Mouse (Mus musculus): Measurements from ENCODE around the gene Ric8a. TPM values are rescaled to one million over a fixed set of nuclear protein-coding genes. Genes with fewer than 3 reads are reported as not detected.

Ric8a gene
- polyA plus RNA-seq, 1 experiment from 2014 or later, result 64.9 TPM

DNA sequence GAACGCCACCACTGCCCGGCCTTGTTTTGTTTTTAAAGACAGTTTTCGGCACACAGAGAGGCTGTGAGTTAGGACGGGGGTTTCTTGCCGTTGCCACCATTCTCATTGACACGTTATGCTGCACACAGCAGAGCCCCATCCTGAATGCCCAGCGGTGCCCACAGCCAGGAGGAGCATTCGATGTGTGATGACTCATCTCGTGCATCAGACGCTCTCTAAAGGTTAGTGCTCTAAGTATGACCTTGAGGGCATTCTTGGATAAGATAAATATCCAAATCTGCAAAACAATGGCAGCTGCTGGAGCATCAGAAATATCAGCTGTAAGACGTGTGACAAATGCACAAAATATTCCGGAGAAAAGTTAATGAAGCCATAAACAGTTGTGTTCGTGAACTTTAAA is 50.4 kb downstream of the Ric8a start:
- Histone ChIP-seq H3K27ac (ENCODE audit: low read depth) (no peak overlapping the region), H3K27me3 (replicated peaks; ENCODE audit: control insufficient read depth, insufficient read depth, low read length) (no peaks in the 10 kb centered on the region), H3K36me3 (ENCODE audit: control insufficient read depth, insufficient read depth, low read length) (no peaks in the 10 kb centered on the region), H3K4me3 (ENCODE audit: low read depth, low read length) (no peak overlapping the region), H3K9ac (ENCODE audit: low read length) (no peak overlapping the region), H3K4me1 (replicated peaks; ENCODE audit: control insufficient read depth, insufficient read depth, low read length) (no peaks in the 10 kb centered on the region), H3K4me2 (ENCODE audit: low read length) (no peak overlapping the region), H3K9me3 (ENCODE audit: control insufficient read depth, low read length) (no peaks in the 10 kb centered on the region)
- no peak for ATAC-seq (replicated peaks; ENCODE audit: low FRiP score, low TSS enrichment, low read depth)
- no peak for DNase-seq (ENCODE audit: low spot score)
- WGBS, result 77% methylated on average over 13 of the region's 13 CpGs

DNA sequence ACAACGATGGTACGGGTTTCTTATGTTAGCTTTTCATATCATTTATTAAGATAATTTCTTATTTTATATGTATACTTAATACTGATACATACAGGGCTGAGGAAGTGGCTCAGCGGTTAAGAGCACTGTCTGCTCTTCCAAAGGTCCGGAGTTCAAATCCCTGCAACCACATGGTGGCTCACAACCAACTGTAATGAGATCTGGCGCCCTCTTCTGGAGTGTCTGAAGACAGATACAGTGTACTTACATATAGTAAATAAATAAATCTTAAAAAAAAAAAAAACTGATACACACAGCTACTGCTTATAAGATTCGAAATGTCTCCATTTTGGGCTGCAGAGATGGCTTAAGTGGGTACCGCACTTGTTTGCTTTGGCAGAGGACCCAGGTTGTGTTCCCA is 50.9 kb downstream of the Ric8a start:
- no peaks in the 10 kb centered on the region for H3K9me3 ChIP-seq (ENCODE audit: control insufficient read depth, low read length)
- ATAC-seq (replicated peaks; ENCODE audit: low FRiP score, low TSS enrichment, low read depth) (no peak), DNase-seq (ENCODE audit: low spot score) (no peak)
- no peaks in the 10 kb centered on the region for H3K36me3 ChIP-seq (ENCODE audit: control insufficient read depth, insufficient read depth, low read length)
- no peak overlapping the region for H3K27ac ChIP-seq (ENCODE audit: low read depth)
- H3K4me2 ChIP-seq (ENCODE audit: low read length), result no peak overlapping the region
- H3K4me3 ChIP-seq (ENCODE audit: low read depth, low read length), result no peak overlapping the region
- 83% methylated on average over 7 of the region's 7 CpGs for WGBS
- H3K9ac ChIP-seq (ENCODE audit: low read length), result no peak overlapping the region
- H3K27me3 ChIP-seq (replicated peaks; ENCODE audit: control insufficient read depth, insufficient read depth, low read length), result no peaks in the 10 kb centered on the region
- no peaks in the 10 kb centered on the region for H3K4me1 ChIP-seq (replicated peaks; ENCODE audit: control insufficient read depth, insufficient read depth, low read length)

DNA sequence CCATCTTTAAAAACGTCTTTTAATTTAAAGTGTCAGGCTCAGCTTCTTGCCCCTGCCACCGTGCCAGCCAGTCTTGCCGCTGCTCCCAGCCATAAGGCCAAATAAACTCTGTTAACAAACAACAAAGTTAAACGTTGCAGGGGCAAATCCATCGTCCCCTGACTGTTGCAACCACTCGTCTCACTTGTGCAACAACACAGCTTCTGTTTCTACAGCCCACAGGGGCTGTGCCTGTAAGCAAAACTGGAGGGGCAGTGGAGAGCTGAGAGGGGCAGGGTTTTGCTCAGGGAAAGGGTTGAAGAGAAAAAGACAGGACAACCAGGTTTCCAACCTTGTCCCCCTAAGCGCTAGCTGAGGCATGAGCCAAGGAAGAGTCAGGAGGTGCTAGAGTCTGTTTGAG is 51.4 kb downstream of the Ric8a start:
- whole genome bisulfite sequencing, result 47% methylated on average over 7 of the region's 7 CpGs
- Histone ChIP-seq H3K4me3 (ENCODE audit: low read depth, low read length) (no peak overlapping the region; the same call in 1 of the 2 replicates), H3K9ac (ENCODE audit: low read length) (no peak overlapping the region)

DNA sequence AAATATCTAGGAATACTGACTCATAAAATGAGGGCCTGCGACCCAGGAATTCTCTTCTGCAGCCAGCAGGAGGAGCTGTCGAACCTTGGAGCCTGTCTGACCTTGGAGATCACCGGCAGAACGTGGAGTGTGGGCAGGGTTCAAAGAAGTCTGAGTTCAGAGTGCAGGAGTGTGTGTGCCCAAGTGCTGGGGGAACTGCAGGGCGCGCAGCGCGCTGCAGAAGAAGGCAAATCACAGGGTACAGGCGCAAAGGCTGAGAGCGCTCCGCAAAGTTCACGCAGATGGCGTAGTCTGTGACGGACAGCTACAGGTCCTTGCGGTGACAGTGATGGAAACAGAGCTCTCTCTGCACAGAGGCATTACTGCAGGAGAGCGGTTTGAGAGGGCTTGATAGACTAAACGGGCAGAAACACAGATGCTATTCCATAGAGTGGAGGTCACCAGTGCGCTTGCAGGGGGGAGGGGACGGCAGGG is 51.9 kb downstream of the Ric8a start:
- DNase-seq (ENCODE audit: low spot score), result peak; percentile 92
- Histone ChIP-seq H3K27ac (ENCODE audit: low read depth) (no peak overlapping the region), H3K9me3 (ENCODE audit: control insufficient read depth, low read length) (no peaks in the 10 kb centered on the region), H3K9ac (ENCODE audit: low read length) (no peak overlapping the region), H3K4me3 (ENCODE audit: low read depth, low read length) (peak overlapping the region; percentile 27), H3K27me3 (replicated peaks; ENCODE audit: control insufficient read depth, insufficient read depth, low read length) (no peaks in the 10 kb centered on the region), H3K36me3 (ENCODE audit: control insufficient read depth, insufficient read depth, low read length) (no peaks in the 10 kb centered on the region), H3K4me2 (ENCODE audit: low read length) (peak overlapping the region; percentile 58), H3K4me1 (replicated peaks; ENCODE audit: control insufficient read depth, insufficient read depth, low read length) (no peaks in the 10 kb centered on the region)
- peak; percentile 72 for ATAC-seq (replicated peaks; ENCODE audit: low FRiP score, low TSS enrichment, low read depth)
- 1% methylated on average over 19 of the region's 19 CpGs for WGBS

More for the DNA sequence above, 51.4 kb downstream of the Ric8a start:
- Histone ChIP-seq H3K36me3 (ENCODE audit: control insufficient read depth, insufficient read depth, low read length) (no peaks in the 10 kb centered on the region), H3K4me1 (replicated peaks; ENCODE audit: control insufficient read depth, insufficient read depth, low read length) (no peaks in the 10 kb centered on the region), H3K27ac (ENCODE audit: low read depth) (no peak overlapping the region), H3K4me2 (ENCODE audit: low read length) (peak overlapping the region; percentile 58), H3K9me3 (ENCODE audit: control insufficient read depth, low read length) (no peaks in the 10 kb centered on the region), H3K27me3 (replicated peaks; ENCODE audit: control insufficient read depth, insufficient read depth, low read length) (no peaks in the 10 kb centered on the region)
- DNase-seq (ENCODE audit: low spot score), result no peak
- no peak; the same call in 1 of the 2 replicates for ATAC-seq (replicated peaks; ENCODE audit: low FRiP score, low TSS enrichment, low read depth)

DNA sequence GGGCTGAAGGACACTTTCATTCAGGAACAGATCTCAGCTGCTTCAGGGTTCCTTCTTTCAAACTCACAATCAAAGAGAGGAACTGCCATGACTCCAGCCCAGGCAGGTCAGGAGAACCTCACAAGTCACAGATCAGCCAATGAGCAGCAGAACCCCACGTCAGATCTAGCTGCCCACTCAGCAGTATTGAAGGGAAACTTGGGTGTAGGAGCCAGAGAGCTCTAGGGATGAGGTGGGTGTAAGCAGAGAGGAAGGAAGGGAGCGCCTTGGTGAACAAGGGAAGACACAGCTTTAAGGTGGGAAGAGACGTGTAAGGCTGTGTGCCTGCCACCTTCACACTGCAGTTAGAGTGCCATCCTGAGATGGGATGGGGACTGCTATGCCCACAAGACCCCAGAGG is 55.5 kb downstream of the Ric8a start:
- Histone ChIP-seq H3K4me3 (ENCODE audit: low read depth, low read length) (no peak overlapping the region), H3K9me3 (ENCODE audit: control insufficient read depth, low read length) (no peaks in the 10 kb centered on the region), H3K27me3 (replicated peaks; ENCODE audit: control insufficient read depth, insufficient read depth, low read length) (no peaks in the 10 kb centered on the region), H3K4me2 (ENCODE audit: low read length) (no peak overlapping the region), H3K9ac (ENCODE audit: low read length) (no peak overlapping the region), H3K4me1 (replicated peaks; ENCODE audit: control insufficient read depth, insufficient read depth, low read length) (no peaks in the 10 kb centered on the region), H3K36me3 (ENCODE audit: control insufficient read depth, insufficient read depth, low read length) (no peaks in the 10 kb centered on the region), H3K27ac (ENCODE audit: low read depth) (peak overlapping the region; percentile 10; the same call in 1 of the 2 replicates)
- WGBS, result 58% methylated on average over 3 of the region's 3 CpGs
- DNase-seq (ENCODE audit: low spot score) (no peak), ATAC-seq (replicated peaks; ENCODE audit: low FRiP score, low TSS enrichment, low read depth) (no peak)

DNA sequence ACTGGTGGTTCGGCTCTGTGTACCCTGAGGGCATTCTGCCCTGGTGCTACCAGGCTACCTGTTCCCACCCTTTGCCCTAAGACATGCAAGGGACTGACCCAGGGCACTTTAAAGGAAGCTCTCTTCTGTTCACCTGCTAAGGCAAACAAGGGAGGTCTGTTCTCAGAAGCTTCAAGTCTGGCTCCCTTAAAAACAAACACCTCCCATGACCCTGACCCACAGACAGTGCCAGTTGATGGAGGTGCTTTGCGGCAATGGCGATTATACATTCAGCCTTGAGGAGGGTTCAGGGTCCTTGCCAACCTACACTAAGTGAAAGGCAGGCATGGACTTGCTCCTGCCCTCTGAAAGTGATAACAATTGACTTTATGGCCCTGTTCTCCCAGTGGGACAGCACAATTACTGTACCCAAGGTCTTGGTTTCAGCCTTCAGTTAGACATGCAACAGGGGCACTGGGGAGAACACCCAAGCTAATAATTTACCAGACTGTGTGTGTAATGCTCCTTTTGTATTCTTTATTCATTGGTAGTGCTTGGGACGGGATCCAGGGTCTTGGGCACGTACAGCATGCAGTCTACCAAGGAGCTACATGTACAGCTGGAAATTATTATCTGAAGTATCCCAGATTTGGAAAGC is 56.2 kb downstream of the Ric8a start:
- DNase-seq (ENCODE audit: low spot score) (peak; percentile 70), ATAC-seq (replicated peaks; ENCODE audit: low FRiP score, low TSS enrichment, low read depth) (peak; percentile 82)
- WGBS, result 61% methylated on average over 5 of the region's 5 CpGs
- peak overlapping the region; percentile 69 for H3K27ac ChIP-seq (ENCODE audit: low read depth)
- no peak overlapping the region for H3K4me2 ChIP-seq (ENCODE audit: low read length)
- no peaks in the 10 kb centered on the region for H3K9me3 ChIP-seq (ENCODE audit: control insufficient read depth, low read length)
- H3K4me1 ChIP-seq (replicated peaks; ENCODE audit: control insufficient read depth, insufficient read depth, low read length), result no peaks in the 10 kb centered on the region
- H3K9ac ChIP-seq (ENCODE audit: low read length), result no peak overlapping the region
- no peaks in the 10 kb centered on the region for H3K36me3 ChIP-seq (ENCODE audit: control insufficient read depth, insufficient read depth, low read length)
- H3K27me3 ChIP-seq (replicated peaks; ENCODE audit: control insufficient read depth, insufficient read depth, low read length), result no peaks in the 10 kb centered on the region
- no peak overlapping the region for H3K4me3 ChIP-seq (ENCODE audit: low read depth, low read length)

Other genes with a start within 250 kb of the Ric8a start
- gene Olfr61, start 228.0 kb upstream of the Ric8a start, polyA plus RNA-seq (2014; fragmentation: Nextera tagmentation; extraction: Ambion mirVana), result not detected in 2 replicates
- gene Olfr53, start 210.5 kb upstream of the Ric8a start, polyA plus RNA-seq (2014; fragmentation: Nextera tagmentation; extraction: Ambion mirVana), result not detected in 2 replicates
- not detected in 2 replicates for gene Olfr539, start 197.0 kb upstream of the Ric8a start, polyA plus RNA-seq (2014; fragmentation: Nextera tagmentation; extraction: Ambion mirVana)
- gene Olfr45, start 175.0 kb upstream of the Ric8a start, polyA plus RNA-seq (2014; fragmentation: Nextera tagmentation; extraction: Ambion mirVana), result not detected in 2 replicates
- gene Olfr541, start 159.7 kb upstream of the Ric8a start, polyA plus RNA-seq (2014; fragmentation: Nextera tagmentation; extraction: Ambion mirVana), result not detected in 2 replicates
- not detected in 2 replicates for gene Cyp2e1, start 93.2 kb upstream of the Ric8a start, polyA plus RNA-seq (2014; fragmentation: Nextera tagmentation; extraction: Ambion mirVana)
- gene Syce1, start 69.1 kb upstream of the Ric8a start, polyA plus RNA-seq (2014; fragmentation: Nextera tagmentation; extraction: Ambion mirVana), result 0.30 and 0.45 TPM in 2 replicates
- gene Zfp941, start 34.8 kb upstream of the Ric8a start, polyA plus RNA-seq (2014; fragmentation: Nextera tagmentation; extraction: Ambion mirVana), result 2.8 and 3.0 TPM in 2 replicates
- 1.3 and 3.2 TPM in 2 replicates for gene Urah, start 21.9 kb upstream of the Ric8a start, polyA plus RNA-seq (2014; fragmentation: Nextera tagmentation; extraction: Ambion mirVana)
- not detected in 2 replicates for gene Scgb1c1, start 11.4 kb upstream of the Ric8a start, polyA plus RNA-seq (2014; fragmentation: Nextera tagmentation; extraction: Ambion mirVana)
- gene Odf3, start 9.2 kb upstream of the Ric8a start, polyA plus RNA-seq (2014; fragmentation: Nextera tagmentation; extraction: Ambion mirVana), result not detected in 2 replicates
- gene Gm45785, start 626 bp upstream of the Ric8a start, polyA plus RNA-seq (2014; fragmentation: Nextera tagmentation; extraction: Ambion mirVana), result not detected in 2 replicates
- 42.3 and 43.7 TPM in 2 replicates for gene Bet1l, start 620 bp downstream of the Ric8a start, polyA plus RNA-seq (2014; fragmentation: Nextera tagmentation; extraction: Ambion mirVana)
- 151 and 154 TPM in 2 replicates for gene Psmd13, start 25.0 kb downstream of the Ric8a start, polyA plus RNA-seq (2014; fragmentation: Nextera tagmentation; extraction: Ambion mirVana)
- gene Sirt3, start 25.4 kb downstream of the Ric8a start, polyA plus RNA-seq (2014; fragmentation: Nextera tagmentation; extraction: Ambion mirVana), result 24.7 and 25.3 TPM in 2 replicates
- gene Cox8b, start 43.5 kb downstream of the Ric8a start, polyA plus RNA-seq (2014; fragmentation: Nextera tagmentation; extraction: Ambion mirVana), result 0.62 and 0.83 TPM in 2 replicates
- 12.5 and 18.4 TPM in 2 replicates for gene Nlrp6, start 63.9 kb downstream of the Ric8a start, polyA plus RNA-seq (2014; fragmentation: Nextera tagmentation; extraction: Ambion mirVana)
- gene Pgghg, start 84.4 kb downstream of the Ric8a start, polyA plus RNA-seq (2014; fragmentation: Nextera tagmentation; extraction: Ambion mirVana), result 26.9 and 29.2 TPM in 2 replicates
- gene Ifitm5, start 93.3 kb downstream of the Ric8a start, polyA plus RNA-seq (2014; fragmentation: Nextera tagmentation; extraction: Ambion mirVana), result 0.94 and 2.3 TPM in 2 replicates
- 0.81 TPM in 1 of 2 replicates, not detected in the other for gene Gm45717, start 99.0 kb downstream of the Ric8a start, polyA plus RNA-seq (2014; fragmentation: Nextera tagmentation; extraction: Ambion mirVana)
- 1,598 and 1,676 TPM in 2 replicates for gene Ifitm2, start 99.0 kb downstream of the Ric8a start, polyA plus RNA-seq (2014; fragmentation: Nextera tagmentation; extraction: Ambion mirVana)
- gene Ifitm1, start 110.3 kb downstream of the Ric8a start, polyA plus RNA-seq (2014; fragmentation: Nextera tagmentation; extraction: Ambion mirVana), result 198 and 221 TPM in 2 replicates
- 295 and 303 TPM in 2 replicates for gene Ifitm3, start 153.8 kb downstream of the Ric8a start, polyA plus RNA-seq (2014; fragmentation: Nextera tagmentation; extraction: Ambion mirVana)
- 0.78 and 1.2 TPM in 2 replicates for gene Ifitm6, start 161.0 kb downstream of the Ric8a start, polyA plus RNA-seq (2014; fragmentation: Nextera tagmentation; extraction: Ambion mirVana)
- gene Gm17387, start 172.2 kb downstream of the Ric8a start, polyA plus RNA-seq (2014; fragmentation: Nextera tagmentation; extraction: Ambion mirVana), result not detected in 2 replicates
- gene B4galnt4, start 204.1 kb downstream of the Ric8a start, polyA plus RNA-seq (2014; fragmentation: Nextera tagmentation; extraction: Ambion mirVana), result 9.2 and 13.6 TPM in 2 replicates
- 11.6 and 14.7 TPM in 2 replicates for gene Pkp3, start 221.3 kb downstream of the Ric8a start, polyA plus RNA-seq (2014; fragmentation: Nextera tagmentation; extraction: Ambion mirVana)
- gene Sigirr, start 243.6 kb downstream of the Ric8a start, polyA plus RNA-seq (2014; fragmentation: Nextera tagmentation; extraction: Ambion mirVana), result 10.6 and 11.2 TPM in 2 replicates

Data from intestine, embryonic 14.5 days (tissue).